Mouse (Mus musculus) midbrain, embryonic 14.5 days (tissue): Measurements from ENCODE around the gene Dgkz. TPM values are rescaled to one million over a fixed set of nuclear protein-coding genes. Genes with fewer than 3 reads are reported as not detected.

Experiments
- ATAC-seq: fragments of 200-750 bp; cut with Nextera tagmentation; 2 replicates; pipeline ENCODE4 v1.8.0; 2017; ENCODE audit warnings: moderate number of reproducible peaks, moderate library complexity; ENCODE audit not compliant: low FRiP score, low TSS enrichment
- DNase-seq: peaks from one replicate; pipeline ENCODE4 v3.0.0-alpha.2; 2015
- H3K27ac ChIP-seq: fragments of 300-500 bp; sonication (generic); replicated peaks from 2 replicates; pipeline ENCODE4 v1.5.1; 2014; ENCODE audit warnings: mild to moderate bottlenecking, low read depth, low read length, moderate library complexity
- H3K27me3 ChIP-seq: fragments of 300-500 bp; sonication (generic); 2 replicates; pipeline ENCODE4 v1.6.1; 2014; ENCODE audit warnings: low read length, control low read depth, mixed read lengths; ENCODE audit not compliant: control insufficient read depth, insufficient read depth
- H3K36me3 ChIP-seq: fragments of 300-500 bp; sonication (generic); 2 replicates; pipeline ENCODE4 v1.6.1; 2014; ENCODE audit warnings: low read length, control low read depth; ENCODE audit not compliant: control insufficient read depth, insufficient read depth
- H3K4me1 ChIP-seq: fragments of 300-500 bp; sonication (generic); 2 replicates; pipeline ENCODE4 v1.6.1; 2014; ENCODE audit warnings: mild to moderate bottlenecking, antibody characterized with exemption, low read length, control low read depth; ENCODE audit not compliant: control insufficient read depth, insufficient read depth
- H3K4me2 ChIP-seq: fragments of 300-500 bp; sonication (generic); 2 replicates; pipeline ENCODE4 v1.6.1; 2014; ENCODE audit warnings: mild to moderate bottlenecking, low read length, moderate library complexity
- H3K4me3 ChIP-seq: fragments of 300-500 bp; sonication (generic); replicated peaks from 2 replicates; pipeline ENCODE4 v1.5.1; 2014; ENCODE audit warnings: low read depth, low read length
- H3K9ac ChIP-seq: fragments of 300-500 bp; sonication (generic); replicated peaks from 2 replicates; pipeline ENCODE4 v1.6.1; 2014; ENCODE audit warnings: mild to moderate bottlenecking, low read length, moderate library complexity
- H3K9me3 ChIP-seq: fragments of 300-500 bp; sonication (generic); 2 replicates; pipeline ENCODE4 v1.6.1; 2016; ENCODE audit warnings: low read length, control low read depth, mixed read lengths; ENCODE audit not compliant: control insufficient read depth
- WGBS: fragments of 180-500 bp; shearing (Covaris S2); extraction: QIAGEN DNeasy Blood & Tissue Kit; methylation state at CpG from one replicate; pipeline ENCODE4 v1.1.7; 2014; 5-methylcytosine and 5-hydroxymethylcytosine counted together
- polyA plus RNA-seq: library from polyadenylated mRNA; unstranded; fragments of >200 nt; fragmentation: Nextera tagmentation; extraction: Ambion mirVana; gene quantifications from 2 replicates; pipeline ENCODE4 v1.2.1, GENCODE M21; 2014

Dgkz gene
- polyA plus RNA-seq, 1 experiment from 2014 or later: 32.0 TPM

DNA sequence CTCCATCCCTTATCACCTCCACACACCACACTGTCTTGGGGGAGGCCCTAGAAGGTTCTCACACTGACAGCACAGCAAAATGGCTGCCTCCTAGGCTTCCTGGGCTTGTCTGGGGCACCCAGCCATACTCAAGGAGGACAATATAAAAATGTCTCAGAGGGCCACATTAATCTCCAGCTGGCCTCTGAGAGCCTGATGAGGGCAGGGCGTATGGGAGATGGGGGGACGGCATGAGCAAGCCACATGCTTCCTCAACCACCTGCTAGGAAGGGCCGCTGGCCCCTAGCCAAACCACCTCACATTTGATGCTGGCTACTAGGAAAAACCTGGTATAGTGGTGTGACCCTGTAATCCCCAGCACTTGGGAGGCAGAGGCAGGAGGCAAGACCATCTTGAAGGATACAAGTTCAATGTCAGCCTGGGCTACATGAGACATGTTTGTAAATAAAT is 26.8 kb downstream of the Dgkz start:
- no peak overlapping the region for H3K4me3 ChIP-seq
- no peaks in the 10 kb centered on the region for H3K27me3 ChIP-seq
- H3K36me3 ChIP-seq: no peaks in the 10 kb centered on the region
- H3K9me3 ChIP-seq: no peaks in the 10 kb centered on the region
- no peak for ATAC-seq
- whole genome bisulfite sequencing: 66% methylated on average over 3 of the region's 3 CpGs
- H3K9ac ChIP-seq: no peak overlapping the region
- DNase-seq: no peak
- peaks cover 35% of the 10 kb centered on the region for H3K4me1 ChIP-seq
- no peak overlapping the region for H3K27ac ChIP-seq
- H3K4me2 ChIP-seq: no peak overlapping the region

- 85% methylated on average over 6 of the region's 6 CpGs for WGBS
- Histone ChIP-seq H3K9ac (no peak overlapping the region), H3K4me2 (no peak overlapping the region), H3K27ac (peak overlapping the region; percentile 26; the same call in 1 of the 2 replicates), H3K9me3 (no peaks in the 10 kb centered on the region), H3K4me1 (peaks cover 35% of the 10 kb centered on the region), H3K4me3 (no peak overlapping the region), H3K27me3 (no peaks in the 10 kb centered on the region), H3K36me3 (no peaks in the 10 kb centered on the region)
- no peak for DNase-seq
- no peak for ATAC-seq
Observed at GRCm38 (mm10) chr2:91948151-91948509, 27.5 kb downstream of the Dgkz start.

- peaks cover 35% of the 10 kb centered on the region for H3K4me1 ChIP-seq
- no peaks in the 10 kb centered on the region for H3K36me3 ChIP-seq
- H3K27ac ChIP-seq: peak overlapping the region; percentile 26; the same call in 1 of the 2 replicates
- DNase-seq: no peak
- no peak for ATAC-seq
- H3K27me3 ChIP-seq: no peaks in the 10 kb centered on the region
- no peak overlapping the region for H3K4me3 ChIP-seq
- H3K9me3 ChIP-seq: no peaks in the 10 kb centered on the region
- no peak overlapping the region for H3K9ac ChIP-seq
- no peak overlapping the region for H3K4me2 ChIP-seq
- 48% methylated on average over 11 of the region's 11 CpGs for WGBS
Observed at GRCm38 (mm10) chr2:91947397-91948150, 28.1 kb downstream of the Dgkz start.

DNA sequence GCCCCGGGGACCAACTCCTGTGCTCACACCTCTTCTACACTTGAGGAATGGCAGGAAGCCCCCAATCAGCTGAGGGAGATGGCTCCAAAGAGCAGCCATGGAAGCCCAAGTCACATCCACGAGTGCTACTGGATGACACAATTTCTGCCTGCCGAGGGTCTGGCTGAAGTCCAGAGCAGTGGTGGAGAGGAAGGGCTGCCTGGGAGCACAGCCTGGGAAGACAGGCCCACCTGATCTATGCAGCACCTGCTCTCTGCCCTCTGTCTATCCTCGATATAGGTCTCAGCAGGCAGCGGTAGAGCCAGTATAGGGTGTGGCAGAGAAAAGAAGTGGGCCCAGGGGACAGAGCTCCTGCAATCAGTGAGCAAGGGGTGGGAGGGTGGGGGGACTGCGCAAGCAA is 28.8 kb downstream of the Dgkz start:
- Histone ChIP-seq H3K36me3 (no peaks in the 10 kb centered on the region), H3K9ac (no peak overlapping the region), H3K4me2 (no peak overlapping the region), H3K4me1 (peaks cover 35% of the 10 kb centered on the region), H3K9me3 (no peaks in the 10 kb centered on the region), H3K27ac (no peak overlapping the region), H3K4me3 (no peak overlapping the region), H3K27me3 (no peaks in the 10 kb centered on the region)
- 74% methylated on average over 6 of the region's 6 CpGs for WGBS
- DNase-seq (no peak), ATAC-seq (no peak)

- Histone ChIP-seq H3K9ac (no peak within 1 kb of the TSS), H3K4me3 (no peak within 1 kb of the TSS), H3K36me3 (0 out of 2 replicates have a peak, but pooled peaks cover 3% of the 10 kb centered on the region), H3K9me3 (no peaks in the 10 kb centered on the region), H3K4me1 (peaks cover 32% of the 10 kb centered on the region), H3K27me3 (no peaks in the 10 kb centered on the region), H3K4me2 (no peak within 1 kb of the TSS), H3K27ac (no peak within 1 kb of the TSS)
- WGBS: 75% methylated on average over 18 of the region's 18 CpGs
- no peak for ATAC-seq
- DNase-seq: no peak
Observed at GRCm38 (mm10) chr2:91945483-91945882, 30.2 kb downstream of the Dgkz start, which contains the start of gene Gm9821. Gm9821 (plus strand) TSS chr2:91945703.

- Histone ChIP-seq H3K27ac (no peak overlapping the region), H3K9ac (no peak overlapping the region), H3K9me3 (no peaks in the 10 kb centered on the region), H3K4me1 (peaks cover 21% of the 10 kb centered on the region), H3K27me3 (no peaks in the 10 kb centered on the region), H3K4me3 (no peak overlapping the region), H3K36me3 (peaks cover 15% of the 10 kb centered on the region), H3K4me2 (no peak overlapping the region)
- DNase-seq (peak; percentile 86), ATAC-seq (peak; percentile 76)
- WGBS: 44% methylated on average over 13 of the region's 13 CpGs
Observed at GRCm38 (mm10) chr2:91944170-91944950, 31.3 kb downstream of the Dgkz start.

DNA sequence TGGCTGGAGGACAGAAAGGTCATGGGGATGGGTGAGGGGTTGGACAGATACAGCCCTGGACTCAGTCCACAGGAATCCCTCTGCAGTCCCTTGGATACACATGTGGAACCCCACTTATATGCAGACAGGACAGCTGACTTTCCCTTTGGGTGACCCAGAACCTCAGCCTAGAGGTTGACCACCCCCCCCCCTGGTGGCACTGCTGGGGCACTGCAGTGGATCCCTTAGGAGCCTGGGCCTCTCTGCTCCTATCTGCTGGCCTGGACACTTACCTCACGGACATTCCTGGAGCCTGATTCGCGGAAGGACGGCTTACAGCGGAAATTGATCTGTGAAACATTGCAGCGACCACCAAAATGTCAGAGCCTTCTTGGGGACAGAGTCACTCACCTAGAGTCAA is 33.3 kb downstream of the Dgkz start:
- H3K4me2 ChIP-seq: no peak overlapping the region
- no peak overlapping the region for H3K4me3 ChIP-seq

DNA sequence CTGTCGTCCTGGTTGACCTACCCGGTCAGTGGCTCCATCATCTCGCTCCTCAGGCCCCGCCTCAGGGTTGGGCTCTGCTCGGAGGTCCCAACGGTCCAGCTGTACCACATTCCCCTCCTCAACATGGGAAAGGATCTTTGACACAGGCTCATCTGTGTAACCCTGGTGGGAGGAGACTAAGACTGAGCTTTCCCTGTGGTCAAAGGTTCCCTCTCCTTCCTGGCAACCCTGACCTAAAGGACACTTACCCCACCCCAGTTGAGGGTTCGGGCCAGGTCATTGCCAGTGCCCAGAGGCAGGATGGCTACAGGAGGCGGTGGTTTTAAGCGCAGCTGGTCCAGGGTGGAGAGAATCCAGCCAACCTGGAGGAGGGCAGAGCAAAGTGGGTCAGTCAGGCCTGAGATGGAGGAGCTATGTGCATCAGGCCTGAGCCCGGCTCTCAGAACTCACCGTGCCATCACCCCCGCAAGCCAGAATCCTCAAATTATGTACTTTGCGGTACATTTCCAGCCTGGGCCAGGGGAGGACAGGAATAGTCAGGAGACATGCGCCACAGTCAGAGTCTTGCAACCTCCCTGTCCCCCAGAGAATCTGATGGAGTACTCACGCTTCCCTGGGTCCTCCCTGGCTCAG is 36.2 kb downstream of the Dgkz start:
- Histone ChIP-seq H3K9me3 (no peaks in the 10 kb centered on the region), H3K36me3 (peaks cover 58% of the 10 kb centered on the region), H3K4me1 (no peaks in the 10 kb centered on the region), H3K27me3 (no peaks in the 10 kb centered on the region), H3K9ac (no peak overlapping the region), H3K4me2 (no peak overlapping the region), H3K27ac (no peak overlapping the region), H3K4me3 (no peak overlapping the region)
- no peak for ATAC-seq
- DNase-seq: no peak
- WGBS: 81% methylated on average over 15 of the region's 15 CpGs

More for the DNA sequence above, 33.3 kb downstream of the Dgkz start:
- WGBS: 77% methylated on average over 6 of the region's 6 CpGs
- ATAC-seq: no peak
- 0 out of 2 replicates have a peak, but pooled peaks cover 4% of the 10 kb centered on the region for H3K4me1 ChIP-seq
- H3K9me3 ChIP-seq: no peaks in the 10 kb centered on the region
- H3K36me3 ChIP-seq: peaks cover 33% of the 10 kb centered on the region
- no peak overlapping the region for H3K27ac ChIP-seq
- DNase-seq: no peak
- no peaks in the 10 kb centered on the region for H3K27me3 ChIP-seq
- no peak overlapping the region for H3K9ac ChIP-seq
